Mouse (Mus musculus) heart, adult 9 months (tissue): ENCODE measurements around the gene Gm45062.

Source experiments
- DNase-seq, 2 experiments: peaks; one replicate each; pipeline ENCODE4 v3.0.0; 2022; ENCODE audit warnings: low spot score in 2 of 2

Gm45062 gene

GRCm38 (mm10) chr6:8474316-8474715, 215.1 kb downstream of the Gm45062 start:
- DNase-seq: no peak

DNA sequence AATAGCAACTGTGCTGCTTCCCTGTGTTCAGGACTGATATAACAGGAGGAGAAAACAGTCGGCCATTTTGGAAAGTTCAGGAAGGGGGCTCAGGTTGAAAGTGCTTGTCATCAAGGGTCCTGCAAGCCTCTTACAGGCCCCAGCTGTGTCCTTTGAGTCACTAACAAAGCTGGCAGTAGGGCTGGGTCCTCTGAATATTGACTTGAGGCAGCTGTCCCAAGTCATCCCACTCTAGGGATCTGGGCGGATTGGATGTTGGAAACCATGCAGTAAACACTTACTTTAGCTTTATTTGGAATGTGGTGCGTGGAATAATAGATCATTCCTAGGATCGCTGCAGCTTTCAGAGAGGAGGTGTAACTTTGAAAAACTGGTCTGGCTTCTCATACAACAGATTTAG, 215.6 kb downstream of the Gm45062 start:
- peak in 1 of 2 experiments; percentile 11 for DNase-seq

GRCm38 (mm10) chr6:8479176-8479575, 219.9 kb downstream of the Gm45062 start:
- no peak for DNase-seq

- no peak for DNase-seq
Measured at GRCm38 (mm10) chr6:8484437-8485275, 225.4 kb downstream of the Gm45062 start.

DNA sequence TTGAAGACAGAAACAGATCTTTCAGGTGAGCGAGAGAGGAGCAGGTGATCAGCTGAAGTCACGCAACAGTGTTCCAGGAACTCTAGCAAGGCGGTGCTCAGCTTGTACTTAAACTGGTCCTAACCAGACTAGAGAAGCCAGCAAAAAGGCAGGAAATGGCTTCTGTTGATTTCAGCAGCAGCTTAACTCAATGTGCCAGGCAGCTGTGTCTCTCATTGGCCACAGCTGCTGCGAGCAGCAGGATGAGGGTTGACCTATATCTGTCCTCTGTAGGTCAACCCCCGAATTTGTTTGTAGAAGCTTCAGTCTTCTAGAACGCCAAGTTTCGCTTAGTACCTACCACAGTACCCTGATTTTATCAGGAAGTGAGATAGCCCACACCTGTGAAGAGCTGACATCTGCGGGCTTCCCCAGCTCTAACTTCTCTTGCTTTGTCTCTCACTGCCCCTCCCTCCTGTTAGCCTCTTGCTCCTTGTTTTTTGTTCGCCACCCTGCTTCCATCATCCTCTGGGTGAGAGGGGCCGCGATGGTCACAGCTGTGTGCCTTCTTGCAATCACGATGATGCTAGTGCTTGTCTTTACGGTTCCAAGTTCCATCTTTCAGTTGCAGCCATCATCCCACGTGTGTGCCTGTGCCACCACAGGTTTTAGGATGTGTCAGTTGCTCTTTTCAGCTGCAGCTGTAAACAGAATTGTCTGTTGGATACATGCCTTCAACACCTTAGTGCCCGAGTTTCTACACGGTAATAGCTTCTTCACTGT, 226.3 kb downstream of the Gm45062 start:
- DNase-seq: peak in 1 of 2 experiments; percentile 23

- DNase-seq: no peak
Measured at GRCm38 (mm10) chr6:8486391-8487043, 227.3 kb downstream of the Gm45062 start.

DNA sequence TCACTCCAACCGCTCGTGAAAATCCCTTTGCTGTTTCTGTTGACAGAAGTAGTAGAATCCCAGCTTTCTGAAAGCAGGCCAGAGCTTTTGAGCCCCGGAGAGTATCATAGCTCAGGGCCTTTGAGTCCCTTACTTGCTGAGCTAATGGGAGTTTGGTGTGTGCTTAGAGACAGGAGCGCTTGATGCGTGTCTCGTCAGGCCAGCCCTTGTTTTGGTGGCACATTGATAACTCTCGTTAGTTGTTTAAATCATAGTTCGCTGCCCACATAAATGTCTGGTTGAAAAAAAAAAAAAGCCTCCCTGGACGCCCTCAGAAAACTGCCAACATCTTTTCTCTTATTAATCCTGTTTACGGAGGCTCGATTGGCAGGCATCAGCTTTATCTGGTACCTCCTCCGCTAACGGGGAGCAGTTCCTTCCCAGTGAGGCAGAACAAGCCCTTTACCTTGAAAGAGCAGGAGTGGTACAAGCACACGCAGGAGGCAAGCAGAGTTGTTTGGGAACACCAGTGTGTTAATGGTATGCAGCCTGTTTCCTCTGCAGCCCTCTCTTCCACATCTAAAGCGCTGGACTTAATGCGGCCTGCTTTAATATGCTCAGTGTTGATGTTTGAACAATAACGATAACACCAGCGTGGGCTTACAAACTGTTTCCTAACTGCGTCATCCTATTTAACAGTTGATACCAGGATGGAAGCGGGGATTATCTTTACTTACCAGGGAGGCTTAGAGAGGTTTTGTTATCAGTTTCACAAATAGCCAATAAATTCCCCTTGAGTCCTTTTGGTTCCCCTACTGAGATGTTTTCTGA, 228.0 kb downstream of the Gm45062 start:
- no peak for DNase-seq

- DNase-seq: no peak
Measured at GRCm38 (mm10) chr6:8488249-8488648, 229.0 kb downstream of the Gm45062 start.

DNA sequence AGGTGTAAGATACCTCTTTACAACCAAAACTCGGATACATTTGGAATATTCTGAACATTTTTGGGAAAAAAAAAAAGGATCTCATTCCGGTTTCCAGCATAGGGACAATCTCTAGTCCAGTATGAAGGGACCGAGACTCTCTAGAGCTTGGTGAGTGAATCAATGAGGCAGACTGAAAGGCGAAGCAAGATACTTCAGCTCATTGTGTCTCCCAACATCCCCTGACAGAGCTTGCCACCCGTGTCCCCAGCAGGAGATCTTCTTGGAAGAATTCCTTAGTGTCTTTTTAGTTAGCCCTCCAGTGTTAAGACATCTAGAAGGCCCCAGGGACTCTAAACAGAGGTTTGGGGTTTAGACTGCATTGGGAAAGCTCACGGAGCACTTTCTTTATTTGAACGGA, 230.0 kb downstream of the Gm45062 start:
- DNase-seq: no peak

- no peak for DNase-seq
Measured at GRCm38 (mm10) chr6:8489938-8490585, 230.8 kb downstream of the Gm45062 start.

- DNase-seq: no peak
Measured at GRCm38 (mm10) chr6:8492248-8492647, 233.0 kb downstream of the Gm45062 start.

- no peak for DNase-seq
Measured at GRCm38 (mm10) chr6:8495109-8495826, 236.0 kb downstream of the Gm45062 start.

DNA sequence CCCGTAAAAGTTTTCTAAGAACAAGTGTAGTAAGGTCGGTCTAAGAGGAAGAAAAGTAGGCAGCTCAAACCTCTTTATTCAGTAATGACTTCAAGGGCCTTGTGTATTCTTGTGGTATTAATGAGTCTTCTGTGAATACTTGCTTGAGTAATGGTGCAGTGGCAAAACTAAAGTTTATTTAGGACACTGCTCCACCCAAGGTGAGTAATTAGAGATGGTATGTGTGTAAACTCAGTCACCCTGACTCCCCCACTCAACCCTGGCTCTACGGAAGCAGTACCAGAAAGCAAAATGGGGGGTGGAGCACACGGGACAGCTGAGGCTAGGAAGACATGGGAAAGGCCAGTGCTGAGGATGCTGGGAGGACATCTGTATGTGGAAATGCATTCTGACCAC, 236.6 kb downstream of the Gm45062 start:
- no peak for DNase-seq

DNA sequence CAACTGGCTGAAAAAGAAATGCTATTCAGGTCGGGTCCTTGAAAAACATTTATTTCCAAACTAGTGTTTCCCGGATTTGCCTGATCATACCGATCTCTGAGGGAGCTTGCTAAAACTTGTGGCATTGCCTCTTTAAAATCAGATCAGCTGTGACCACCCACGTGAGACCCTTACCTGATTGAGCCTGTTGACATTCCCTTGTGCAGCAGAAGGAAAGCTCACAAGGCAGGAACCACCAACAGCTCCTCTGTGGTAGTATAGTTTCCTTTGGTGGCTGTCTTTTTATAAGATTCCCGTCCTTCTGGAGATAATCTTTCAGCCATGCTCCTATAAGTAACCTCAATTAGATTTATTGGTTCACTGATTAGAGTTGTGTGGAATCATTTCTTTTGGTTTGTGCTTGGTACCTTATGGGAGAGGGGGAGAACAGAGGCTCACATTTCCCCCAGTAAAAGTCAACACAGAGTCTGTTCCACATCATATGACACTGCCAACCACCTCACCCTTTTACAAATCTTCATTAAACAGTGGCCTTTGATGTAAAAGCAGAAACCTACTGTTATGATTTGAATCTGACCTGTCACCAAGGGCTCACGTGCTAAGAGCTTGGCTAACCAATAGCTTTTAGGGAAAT, 238.1 kb downstream of the Gm45062 start:
- no peak for DNase-seq

DNA sequence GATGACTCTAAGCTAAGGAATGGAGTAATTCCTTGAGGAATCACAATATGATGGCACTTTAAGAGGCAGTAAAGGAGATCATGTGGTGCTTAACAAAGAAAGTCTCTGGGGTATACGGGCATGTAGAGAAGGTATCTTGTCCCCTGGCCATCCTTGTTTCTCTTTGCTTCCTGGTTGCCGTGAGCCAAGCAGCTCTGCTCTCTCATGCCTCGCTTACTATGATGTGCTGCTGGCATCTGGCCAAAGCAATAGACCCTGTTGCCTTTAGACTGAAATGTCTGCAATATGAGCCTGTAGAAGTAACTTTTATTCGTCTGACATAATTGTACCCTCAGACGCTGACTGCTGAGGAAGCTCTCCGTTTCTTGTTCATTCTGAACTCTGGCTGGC, 238.6 kb downstream of the Gm45062 start:
- DNase-seq: no peak

GRCm38 (mm10) chr6:8498961-8499360, 239.7 kb downstream of the Gm45062 start:
- DNase-seq: no peak

DNA sequence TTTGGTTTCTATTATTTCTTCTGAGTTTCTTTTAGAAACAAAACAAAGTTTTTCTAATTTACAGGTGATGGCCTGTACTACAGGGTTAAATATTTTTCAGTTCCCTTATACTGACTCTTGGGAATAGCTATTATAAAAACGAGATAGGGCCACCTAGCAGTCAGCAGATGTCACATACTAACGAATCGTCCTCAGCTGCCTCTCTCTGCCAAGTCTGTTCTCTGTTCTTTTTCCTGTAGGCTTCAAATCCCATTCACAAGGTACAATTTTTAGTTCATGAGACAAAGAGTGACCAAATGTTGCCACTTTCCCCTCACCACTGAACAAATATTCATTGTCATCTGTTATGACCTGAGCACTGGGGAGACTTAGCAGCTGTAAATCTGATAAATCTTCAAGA, 244.7 kb downstream of the Gm45062 start:
- no peak for DNase-seq

GRCm38 (mm10) chr6:8504521-8505228, 245.4 kb downstream of the Gm45062 start:
- no peak for DNase-seq

- DNase-seq: no peak
Measured at GRCm38 (mm10) chr6:8506631-8507030, 247.4 kb downstream of the Gm45062 start.
